Mouse (Mus musculus): ENCODE measurements around the gene Cda.

- TF ChIP-seq CTCF (IDR thresholded peaks at IDR 0.05; ENCODE audit: borderline replicate concordance, control insufficient read depth, extremely low read depth, insufficient read depth, low read length, poor library complexity) (no peak), POLR2A (IDR thresholded peaks at IDR 0.05; ENCODE audit: control insufficient read depth, extremely low read depth, insufficient read depth, low read length, poor library complexity) (no peak)
Measured at GRCm38 (mm10) chr4:138324451-138324850, 43.3 kb downstream of the Cda start.

Data from thymus, adult 2 months (tissue).